Mouse (Mus musculus): ENCODE data around the gene Kpna7. TPM values are rescaled to one million over a fixed set of nuclear protein-coding genes. Genes with fewer than 3 reads are reported as not detected.

Gene Kpna7
- polyA plus RNA-seq, 1 experiment, result not detected

DNA sequence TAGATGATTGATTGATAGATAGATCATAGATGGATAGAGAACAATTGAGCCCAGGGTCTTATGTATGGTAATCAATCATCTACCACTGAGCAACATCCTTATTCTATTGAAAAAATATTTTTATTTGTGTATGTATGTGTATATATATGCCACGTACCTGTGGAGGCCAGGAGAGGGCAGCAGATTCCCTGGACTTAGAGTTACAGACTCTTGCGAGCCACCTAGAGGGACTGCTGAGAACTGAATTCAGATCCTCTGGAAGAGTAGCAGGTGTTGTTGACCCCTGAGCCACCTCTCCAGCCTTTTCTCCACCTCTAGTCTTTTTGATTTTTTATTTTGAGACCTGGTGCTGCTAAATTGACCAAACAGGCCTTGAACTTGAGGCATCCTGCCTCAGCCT is 85.3 kb downstream of the Kpna7 start:
- H3K4me1 ChIP-seq (ENCODE audit: control insufficient read depth, insufficient read depth, low read length), result no peaks in the 10 kb centered on the region
- no peak overlapping the region for H3K27ac ChIP-seq (ENCODE audit: insufficient read depth, low read depth, low read length)
- H3K4me3 ChIP-seq (ENCODE audit: insufficient read depth, low read length), result no peak overlapping the region
- no peak for TF ChIP-seq POLR2A (IDR thresholded peaks at IDR 0.05; ENCODE audit: borderline replicate concordance, low read depth, low read length)
- TF ChIP-seq CTCF (IDR thresholded peaks at IDR 0.05; ENCODE audit: low read depth, low read length), result peak; percentile 70

GRCm38 (mm10) chr5:144990481-144990880 is 93.3 kb downstream of the Kpna7 start:
- Histone ChIP-seq H3K4me1 (ENCODE audit: control insufficient read depth, insufficient read depth, low read length) (no peaks in the 10 kb centered on the region), H3K27ac (ENCODE audit: insufficient read depth, low read depth, low read length) (no peak overlapping the region), H3K4me3 (ENCODE audit: insufficient read depth, low read length) (no peak overlapping the region)
- TF ChIP-seq CTCF (IDR thresholded peaks at IDR 0.05; ENCODE audit: low read depth, low read length), result no peak
- no peak for TF ChIP-seq POLR2A (IDR thresholded peaks at IDR 0.05; ENCODE audit: borderline replicate concordance, low read depth, low read length)

DNA sequence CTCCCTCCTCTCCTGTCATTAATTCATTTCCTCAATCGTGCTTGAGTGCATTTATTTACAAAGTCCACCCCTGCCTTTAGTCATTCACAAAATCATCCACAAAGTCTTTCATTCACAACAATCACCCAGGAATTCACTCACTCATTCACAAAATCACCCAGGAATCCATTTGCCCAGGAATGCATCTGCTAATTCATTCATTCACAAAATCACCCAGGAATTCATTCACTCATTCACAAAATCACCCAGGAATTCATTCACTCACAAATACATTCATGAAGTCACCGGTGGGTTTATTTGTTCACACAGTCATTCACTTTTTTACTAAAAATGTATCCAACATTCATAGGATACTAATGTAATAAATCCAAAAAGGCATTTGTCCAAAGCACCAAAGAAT is 93.8 kb downstream of the Kpna7 start:
- TF ChIP-seq CTCF (IDR thresholded peaks at IDR 0.05; ENCODE audit: low read depth, low read length), result no peak
- TF ChIP-seq POLR2A (IDR thresholded peaks at IDR 0.05; ENCODE audit: borderline replicate concordance, low read depth, low read length), result no peak
- Histone ChIP-seq H3K27ac (ENCODE audit: insufficient read depth, low read depth, low read length) (no peak overlapping the region), H3K4me3 (ENCODE audit: insufficient read depth, low read length) (no peak overlapping the region), H3K4me1 (ENCODE audit: control insufficient read depth, insufficient read depth, low read length) (no peaks in the 10 kb centered on the region)

DNA sequence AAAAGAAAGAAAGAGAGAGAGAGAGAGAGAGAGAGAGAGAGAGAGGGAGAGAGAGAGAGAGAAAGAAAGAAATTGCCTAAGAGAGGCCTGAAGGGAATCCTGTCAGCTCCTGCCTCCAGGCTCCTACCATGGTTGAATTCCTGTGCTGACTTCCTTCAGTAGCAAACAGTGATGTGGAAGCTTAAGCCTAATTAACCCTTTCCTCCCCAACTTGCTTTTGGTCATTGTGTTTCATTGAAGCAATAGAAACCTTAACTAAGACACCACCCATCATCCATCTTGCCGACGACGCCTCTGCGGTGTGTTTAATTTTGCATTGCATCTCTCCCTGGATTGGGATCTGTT is 94.8 kb downstream of the Kpna7 start:
- Histone ChIP-seq H3K4me1 (ENCODE audit: control insufficient read depth, insufficient read depth, low read length) (no peaks in the 10 kb centered on the region), H3K27ac (ENCODE audit: insufficient read depth, low read depth, low read length) (no peak overlapping the region), H3K4me3 (ENCODE audit: insufficient read depth, low read length) (no peak overlapping the region)
- TF ChIP-seq CTCF (IDR thresholded peaks at IDR 0.05; ENCODE audit: low read depth, low read length) (no peak), POLR2A (IDR thresholded peaks at IDR 0.05; ENCODE audit: borderline replicate concordance, low read depth, low read length) (no peak)

- Histone ChIP-seq H3K4me3 (ENCODE audit: insufficient read depth, low read length) (no peak overlapping the region), H3K27ac (ENCODE audit: insufficient read depth, low read depth, low read length) (no peak overlapping the region)
- TF ChIP-seq CTCF (IDR thresholded peaks at IDR 0.05; ENCODE audit: low read depth, low read length), result 0 out of 2 replicates have a peak, but pooled peaks have one; percentile 22
- TF ChIP-seq POLR2A (IDR thresholded peaks at IDR 0.05; ENCODE audit: borderline replicate concordance, low read depth, low read length), result no peak
Observed at GRCm38 (mm10) chr5:144988340-144989060, 95.3 kb downstream of the Kpna7 start.

GRCm38 (mm10) chr5:144987561-144987960 is 96.3 kb downstream of the Kpna7 start:
- H3K4me1 ChIP-seq (ENCODE audit: control insufficient read depth, insufficient read depth, low read length), result no peaks in the 10 kb centered on the region
- no peak for TF ChIP-seq POLR2A (IDR thresholded peaks at IDR 0.05; ENCODE audit: borderline replicate concordance, low read depth, low read length)
- TF ChIP-seq CTCF (IDR thresholded peaks at IDR 0.05; ENCODE audit: low read depth, low read length), result no peak
- no peak overlapping the region for H3K4me3 ChIP-seq (ENCODE audit: insufficient read depth, low read length)
- H3K27ac ChIP-seq (ENCODE audit: insufficient read depth, low read depth, low read length), result no peak overlapping the region

More at GRCm38 (mm10) chr5:144988340-144989060, 95.3 kb downstream of the Kpna7 start:
- no peaks in the 10 kb centered on the region for H3K4me1 ChIP-seq (ENCODE audit: control insufficient read depth, insufficient read depth, low read length)

GRCm38 (mm10) chr5:144984839-144985238 is 99.0 kb downstream of the Kpna7 start:
- TF ChIP-seq CTCF (IDR thresholded peaks at IDR 0.05; ENCODE audit: low read depth, low read length), result no peak
- no peak overlapping the region for H3K27ac ChIP-seq (ENCODE audit: insufficient read depth, low read depth, low read length)
- H3K4me3 ChIP-seq (ENCODE audit: insufficient read depth, low read length), result no peak overlapping the region
- H3K4me1 ChIP-seq (ENCODE audit: control insufficient read depth, insufficient read depth, low read length), result no peaks in the 10 kb centered on the region

- TF ChIP-seq POLR2A (IDR thresholded peaks at IDR 0.05; ENCODE audit: borderline replicate concordance, low read depth, low read length) (no peak), CTCF (IDR thresholded peaks at IDR 0.05; ENCODE audit: low read depth, low read length) (no peak)
- no peaks in the 10 kb centered on the region for H3K4me1 ChIP-seq (ENCODE audit: control insufficient read depth, insufficient read depth, low read length)
- H3K4me3 ChIP-seq (ENCODE audit: insufficient read depth, low read length), result no peak overlapping the region
- no peak overlapping the region for H3K27ac ChIP-seq (ENCODE audit: insufficient read depth, low read depth, low read length)
Observed at GRCm38 (mm10) chr5:144983227-144983626, 100.6 kb downstream of the Kpna7 start.

DNA sequence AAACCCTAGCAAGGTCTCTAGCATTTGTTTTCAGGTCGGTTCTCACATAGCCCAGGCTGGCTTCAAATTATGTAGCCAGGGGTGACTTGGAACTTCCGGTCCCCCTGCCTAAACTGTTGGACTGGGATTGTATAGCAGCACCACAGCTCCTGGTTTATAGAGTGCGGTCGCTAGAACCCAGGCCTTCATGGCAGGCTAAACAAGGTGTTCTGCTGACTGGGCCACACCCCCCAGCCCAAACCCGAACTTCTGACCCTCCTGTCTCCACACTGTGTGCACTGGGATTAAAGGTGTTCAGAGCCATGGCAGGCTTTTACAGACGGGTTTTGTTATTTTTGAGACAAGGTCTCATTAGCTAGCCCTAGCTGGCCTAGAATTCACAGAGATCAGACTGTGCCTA is 104.7 kb downstream of the Kpna7 start:
- Histone ChIP-seq H3K4me1 (ENCODE audit: control insufficient read depth, insufficient read depth, low read length) (peaks cover 5% of the 10 kb centered on the region; the same call in 1 of the 2 replicates), H3K4me3 (ENCODE audit: insufficient read depth, low read length) (no peak overlapping the region), H3K27ac (ENCODE audit: insufficient read depth, low read depth, low read length) (no peak overlapping the region)
- TF ChIP-seq CTCF (IDR thresholded peaks at IDR 0.05; ENCODE audit: low read depth, low read length) (no peak), POLR2A (IDR thresholded peaks at IDR 0.05; ENCODE audit: borderline replicate concordance, low read depth, low read length) (no peak)

DNA sequence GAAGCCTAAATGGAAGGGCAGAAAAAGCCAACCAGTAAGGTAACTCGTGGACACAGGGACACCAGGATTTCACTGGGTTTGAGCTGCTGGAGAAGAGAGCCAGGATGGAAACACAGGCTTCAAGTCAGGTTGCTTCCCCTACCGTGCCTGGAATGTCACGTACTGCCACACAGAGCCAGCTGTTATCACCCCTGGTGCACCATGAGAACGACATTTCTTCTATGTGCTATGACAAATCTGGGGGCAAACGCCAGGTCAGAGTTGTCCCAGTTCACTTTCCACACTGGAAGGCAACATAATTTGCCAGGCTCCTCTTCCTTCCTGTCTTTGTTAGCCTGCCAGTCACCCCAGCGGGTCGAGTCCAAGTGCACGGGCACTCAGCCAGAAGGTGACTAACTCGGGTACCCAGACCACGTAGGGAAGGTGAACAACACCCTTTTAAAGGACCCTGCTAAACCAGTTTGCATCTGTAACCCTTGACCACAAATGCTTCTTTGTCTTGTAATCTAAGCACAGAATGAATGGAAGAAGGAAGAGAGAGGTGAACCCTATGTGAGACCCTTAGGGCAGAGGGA is 105.2 kb downstream of the Kpna7 start:
- Histone ChIP-seq H3K4me3 (ENCODE audit: insufficient read depth, low read length) (no peak overlapping the region), H3K27ac (ENCODE audit: insufficient read depth, low read depth, low read length) (no peak overlapping the region), H3K4me1 (ENCODE audit: control insufficient read depth, insufficient read depth, low read length) (peaks cover 5% of the 10 kb centered on the region; the same call in 1 of the 2 replicates)
- TF ChIP-seq CTCF (IDR thresholded peaks at IDR 0.05; ENCODE audit: low read depth, low read length) (no peak), POLR2A (IDR thresholded peaks at IDR 0.05; ENCODE audit: borderline replicate concordance, low read depth, low read length) (no peak)
